Mouse (Mus musculus): ENCODE measurements around the gene Lpcat3.
A peak's percentile ranks its signal among the peaks of the same experiment; 100 is the strongest.

Lpcat3 gene

GRCm38 (mm10) chr6:124740211-124740887 lies 77.5 kb downstream of the Lpcat3 start:
- DNase-seq, result peak; percentile 63

DNA sequence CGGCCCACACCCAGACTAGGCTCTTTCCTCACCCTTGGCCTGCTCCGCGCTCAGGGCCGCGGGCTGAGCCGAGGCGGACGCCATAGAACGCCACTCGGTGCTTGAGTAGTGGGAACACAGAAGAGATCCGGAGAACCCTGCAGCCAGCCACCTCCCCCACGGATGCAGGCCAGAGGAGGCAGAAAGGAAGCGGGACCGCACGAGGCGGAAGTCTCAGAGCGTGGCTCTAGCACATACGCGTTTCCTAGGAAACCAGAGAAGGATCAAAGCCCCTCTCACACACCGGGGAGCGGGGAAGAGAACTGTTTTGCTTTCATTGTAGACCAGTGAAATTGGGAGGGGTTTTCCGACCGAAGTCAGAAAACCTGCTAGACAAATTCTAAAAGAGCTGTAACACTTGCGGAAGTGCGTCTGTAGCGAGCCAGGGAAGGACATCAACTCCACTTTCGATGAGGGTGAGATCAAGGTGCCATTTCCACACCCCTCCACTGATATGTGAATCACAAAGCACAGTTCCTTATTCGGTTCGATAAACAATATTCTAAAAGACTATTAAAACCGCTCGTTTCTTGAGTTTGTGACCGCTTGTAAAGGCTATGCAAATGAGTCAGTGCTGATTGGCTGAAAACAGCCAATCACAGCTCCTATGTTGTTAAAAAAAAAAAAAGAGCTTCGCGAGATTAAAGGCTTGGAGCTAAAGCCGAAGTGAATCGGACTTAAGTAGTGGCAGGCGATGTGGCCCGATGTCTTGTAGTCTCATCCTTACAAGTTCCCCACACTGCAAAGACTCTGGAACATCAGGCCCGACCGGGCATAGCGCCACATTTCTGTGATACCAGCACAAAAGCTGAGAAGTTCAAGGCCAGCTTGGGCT lies 78.3 kb downstream of the Lpcat3 start, which contains the start of gene Grcc10:
Gene Grcc10 (minus strand): TSS at position 487 of the 874 bp plus-strand sequence.
- DNase-seq, result peak; percentile 90

DNA sequence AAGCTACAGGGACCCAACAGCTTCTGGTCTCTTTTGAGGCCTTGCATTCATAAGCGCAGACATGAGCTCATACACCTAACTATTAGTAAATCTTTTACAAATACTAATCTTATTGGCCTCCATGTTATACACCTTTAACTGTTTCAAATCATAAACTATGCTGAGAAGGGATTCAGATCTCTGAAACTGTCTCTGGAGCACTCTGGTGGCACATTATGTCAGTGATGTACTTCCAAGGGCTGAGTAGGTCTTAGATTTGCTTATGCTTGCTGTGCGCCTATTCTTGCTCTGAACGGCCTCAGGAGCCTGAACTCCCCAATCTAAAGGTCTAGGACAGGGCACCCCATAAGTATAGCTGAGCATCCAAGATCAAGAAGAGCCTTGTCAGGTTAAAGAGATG lies 79.0 kb downstream of the Lpcat3 start:
- no peak for DNase-seq

GRCm38 (mm10) chr6:124742839-124743514 lies 80.2 kb downstream of the Lpcat3 start:
- DNase-seq, result no peak

DNA sequence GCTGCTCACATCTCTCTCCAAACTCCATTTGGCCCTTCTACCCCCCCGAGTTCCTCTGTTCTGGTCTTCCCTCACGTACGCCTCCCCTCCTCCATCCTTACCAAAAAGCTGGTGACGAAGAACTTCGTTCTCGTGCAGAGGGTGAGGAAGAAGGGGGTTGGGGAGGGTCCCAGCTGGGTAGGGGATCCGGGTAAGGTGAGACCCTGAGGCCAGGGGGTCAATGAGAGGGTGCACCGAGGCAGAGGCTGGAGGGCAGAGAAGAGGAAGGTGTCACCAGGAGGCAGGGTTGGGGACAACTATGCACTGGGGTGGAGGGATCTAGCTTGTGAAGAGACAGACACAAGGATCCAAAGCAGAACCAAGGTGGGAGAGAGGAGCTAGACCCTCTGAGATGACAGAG lies 80.8 kb downstream of the Lpcat3 start:
- DNase-seq, result no peak

GRCm38 (mm10) chr6:124744755-124745321 lies 82.0 kb downstream of the Lpcat3 start:
- no peak for DNase-seq

- peak; percentile 97 for DNase-seq
These were observed 82.9 kb downstream of the Lpcat3 start for GRCm38 (mm10) chr6:124745490-124746295.

GRCm38 (mm10) chr6:124746296-124746605 lies 83.4 kb downstream of the Lpcat3 start:
- no peak for DNase-seq

DNA sequence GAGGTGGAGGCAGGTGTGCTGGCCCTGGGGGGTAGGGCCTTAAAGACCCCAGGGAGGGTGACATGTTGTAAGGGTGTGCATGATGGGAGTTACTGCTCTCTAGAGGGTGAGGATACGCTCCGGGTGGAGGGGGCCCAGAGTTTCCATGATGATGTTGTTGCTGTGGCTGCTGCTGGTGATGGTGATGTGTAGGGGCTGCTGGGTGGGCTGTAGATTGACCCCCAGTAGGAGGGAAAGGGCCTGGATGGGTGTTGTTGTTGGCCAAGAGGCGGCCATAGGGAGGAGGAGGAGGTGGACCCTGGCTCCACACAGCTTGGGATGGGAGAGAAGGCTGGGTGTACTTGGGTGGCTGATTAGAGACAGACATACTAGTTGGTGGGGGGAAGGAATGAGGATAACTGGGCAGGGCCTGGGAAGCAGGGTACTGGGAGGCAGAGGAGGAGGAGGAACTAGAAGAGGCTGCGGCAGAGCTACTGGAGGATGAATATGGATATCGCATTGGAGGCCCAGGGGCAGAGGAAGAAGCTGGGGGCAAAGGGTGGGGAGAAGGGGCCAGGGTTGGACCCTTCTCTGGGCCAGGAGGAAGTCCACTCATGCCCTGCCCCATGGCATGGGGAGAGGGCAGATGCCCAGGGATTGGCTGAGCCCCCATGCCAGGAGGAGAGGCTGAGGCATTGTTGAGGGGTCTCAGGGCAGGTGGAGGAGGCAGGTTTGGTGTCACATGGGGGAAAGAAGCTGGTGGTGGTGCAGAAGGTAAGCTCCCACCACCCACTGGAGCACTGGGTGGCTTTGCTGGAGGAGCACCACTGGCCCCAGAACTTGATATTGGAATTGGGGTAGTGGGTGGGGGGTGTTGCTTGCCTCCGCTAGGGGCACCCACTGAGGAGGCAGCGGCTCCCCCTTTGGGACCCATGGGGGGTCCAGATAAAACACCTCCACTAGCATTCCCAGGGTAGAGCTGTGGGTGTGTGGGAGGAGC lies 84.1 kb downstream of the Lpcat3 start:
- DNase-seq, result no peak

DNA sequence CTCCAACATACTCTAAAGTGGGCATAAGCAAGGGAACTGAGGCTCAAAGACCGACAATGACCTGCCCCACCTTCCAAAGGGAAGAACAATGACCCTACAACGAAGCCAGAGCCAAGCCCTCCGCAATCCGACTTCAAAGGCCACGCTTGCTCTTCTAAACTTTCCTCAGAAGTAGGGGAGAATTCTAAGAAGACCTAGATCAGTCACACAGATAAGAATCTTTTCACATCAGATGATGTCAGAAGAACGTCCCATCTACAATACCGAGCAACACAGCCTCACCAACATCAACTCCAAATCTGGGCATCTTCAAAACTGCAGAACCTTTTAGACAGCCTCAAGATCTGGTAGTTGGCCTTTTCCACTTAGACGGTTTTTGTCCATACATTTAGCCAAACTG lies 87.6 kb downstream of the Lpcat3 start:
- DNase-seq, result no peak

- no peak for DNase-seq
These were observed 91.0 kb downstream of the Lpcat3 start for GRCm38 (mm10) chr6:124753861-124754260.
